Mouse (Mus musculus): Measurements from ENCODE around the gene Tmem108.

Tmem108 gene

GRCm38 (mm10) chr9:103549178-103549577, 212.5 kb downstream of the Tmem108 start:
- no peak for DNase-seq (ENCODE audit: low spot score in 2 of 2)

DNA sequence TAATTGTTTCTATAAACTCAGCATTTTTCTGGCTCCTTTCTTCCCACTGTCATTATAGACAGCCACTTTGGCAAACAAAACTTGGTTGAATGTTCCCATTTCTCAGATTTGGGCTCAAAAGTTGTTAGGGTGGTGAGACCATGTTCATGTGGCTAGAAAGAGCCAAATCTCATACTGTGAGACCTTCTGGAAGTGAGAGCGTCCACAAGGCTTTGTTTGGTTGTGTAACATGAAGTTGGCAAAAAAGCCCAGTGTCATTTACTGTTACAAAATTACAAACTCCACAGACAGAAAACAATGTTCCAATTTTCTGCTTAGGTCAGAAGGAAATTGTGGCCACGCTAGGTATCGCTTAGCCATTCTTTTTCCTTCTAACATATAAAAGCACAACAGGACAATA, 213.0 kb downstream of the Tmem108 start:
- no peak for DNase-seq (ENCODE audit: low spot score in 2 of 2)

GRCm38 (mm10) chr9:103546695-103547645, 214.7 kb downstream of the Tmem108 start:
- no peak for DNase-seq (ENCODE audit: low spot score in 2 of 2)

DNA sequence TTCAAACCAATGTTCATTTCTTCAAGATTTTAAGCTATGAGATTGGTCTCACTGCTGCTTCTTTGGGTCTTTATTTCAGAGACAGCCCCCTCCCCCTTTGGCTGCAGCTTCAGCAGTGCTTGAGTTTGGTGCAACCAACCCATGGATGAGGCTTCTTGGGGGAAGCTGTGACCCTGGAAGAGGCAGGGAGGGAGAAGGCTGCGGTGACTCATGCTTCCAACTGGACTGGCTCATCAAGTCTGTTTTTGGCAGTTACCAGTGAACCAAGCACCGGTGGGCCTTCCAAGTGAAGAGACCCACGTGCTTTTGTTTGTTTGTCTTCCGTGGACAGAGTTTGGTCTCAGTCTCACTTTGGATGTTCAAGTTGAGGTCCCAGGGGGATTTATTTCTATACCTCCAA, 215.9 kb downstream of the Tmem108 start:
- DNase-seq (ENCODE audit: low spot score in 2 of 2) = no peak

- DNase-seq (ENCODE audit: low spot score in 2 of 2) = no peak
Measured at GRCm38 (mm10) chr9:103545271-103545670, 216.4 kb downstream of the Tmem108 start.

DNA sequence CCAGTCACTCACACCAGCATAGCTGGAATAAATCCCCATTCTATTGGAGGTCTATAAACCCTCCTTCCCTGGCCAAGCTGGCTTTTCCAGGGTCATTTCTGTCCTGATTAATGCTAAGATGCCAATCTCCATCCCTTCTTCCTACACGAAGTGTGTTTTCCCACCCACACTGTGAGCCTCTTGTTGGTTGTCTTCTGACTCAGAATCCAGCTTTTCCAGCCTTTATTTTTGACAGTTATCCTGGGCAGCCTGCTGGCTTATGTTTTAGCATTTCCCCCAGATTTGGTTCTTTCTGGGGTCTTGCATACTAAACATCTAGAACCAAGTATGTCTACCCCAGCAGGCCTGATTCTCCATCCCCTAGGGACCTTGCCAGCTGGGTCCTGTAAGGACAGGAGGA, 217.0 kb downstream of the Tmem108 start:
- no peak for DNase-seq (ENCODE audit: low spot score in 2 of 2)

DNA sequence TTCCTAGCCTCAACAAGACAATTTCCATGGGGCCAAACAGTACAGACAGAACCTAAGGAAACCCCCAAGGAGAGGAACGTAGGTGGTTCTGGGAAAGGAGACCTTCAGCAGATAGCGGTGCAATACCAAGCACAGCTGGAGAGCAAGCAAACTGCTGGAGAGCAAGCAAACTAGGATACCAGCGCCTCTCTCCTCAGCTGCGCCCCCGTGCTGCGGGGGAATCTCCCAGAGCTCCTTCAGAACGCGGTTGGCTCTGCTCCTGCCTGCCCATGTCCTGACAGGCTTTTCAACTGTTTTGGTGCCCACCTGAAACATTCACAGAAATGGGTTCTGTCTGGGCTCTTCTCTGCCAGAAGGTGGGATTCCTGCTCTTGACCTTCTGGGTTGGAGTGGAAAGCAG, 221.1 kb downstream of the Tmem108 start:
- no peak for DNase-seq (ENCODE audit: low spot score in 2 of 2)

- DNase-seq (ENCODE audit: low spot score in 2 of 2) = no peak
Measured at GRCm38 (mm10) chr9:103538047-103538816, 223.4 kb downstream of the Tmem108 start.

GRCm38 (mm10) chr9:103536059-103536634, 225.5 kb downstream of the Tmem108 start:
- DNase-seq (ENCODE audit: low spot score in 2 of 2) = no peak

DNA sequence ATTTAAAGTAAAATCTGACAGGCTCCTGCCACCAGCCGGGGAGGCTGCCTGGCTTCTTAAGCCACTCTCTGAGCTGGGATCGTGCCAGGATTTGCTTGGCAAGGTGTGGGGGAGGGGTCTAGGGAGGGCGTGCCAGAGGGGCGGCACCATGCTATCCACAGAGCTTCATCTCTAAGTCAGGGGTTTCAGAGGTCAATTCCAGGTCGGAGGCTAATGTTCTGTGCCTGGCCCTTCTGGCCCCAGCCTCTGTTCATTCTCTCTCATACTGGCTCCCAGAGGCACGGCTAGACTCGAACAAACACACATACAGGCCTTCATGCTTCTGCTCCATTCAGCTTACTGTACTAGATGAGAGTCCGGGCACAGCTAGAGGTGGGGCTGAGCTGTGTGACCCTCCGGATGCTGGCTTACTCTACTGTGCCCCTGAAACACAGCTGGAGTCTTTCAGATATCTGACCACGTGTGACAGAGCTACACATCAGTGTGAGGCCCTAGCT, 236.5 kb downstream of the Tmem108 start:
- no peak for DNase-seq (ENCODE audit: low spot score in 2 of 2)

- DNase-seq (ENCODE audit: low spot score in 2 of 2) = no peak
Measured at GRCm38 (mm10) chr9:103524600-103524999, 237.0 kb downstream of the Tmem108 start.

GRCm38 (mm10) chr9:103523742-103524403, 237.8 kb downstream of the Tmem108 start:
- DNase-seq (ENCODE audit: low spot score in 2 of 2) = no peak

DNA sequence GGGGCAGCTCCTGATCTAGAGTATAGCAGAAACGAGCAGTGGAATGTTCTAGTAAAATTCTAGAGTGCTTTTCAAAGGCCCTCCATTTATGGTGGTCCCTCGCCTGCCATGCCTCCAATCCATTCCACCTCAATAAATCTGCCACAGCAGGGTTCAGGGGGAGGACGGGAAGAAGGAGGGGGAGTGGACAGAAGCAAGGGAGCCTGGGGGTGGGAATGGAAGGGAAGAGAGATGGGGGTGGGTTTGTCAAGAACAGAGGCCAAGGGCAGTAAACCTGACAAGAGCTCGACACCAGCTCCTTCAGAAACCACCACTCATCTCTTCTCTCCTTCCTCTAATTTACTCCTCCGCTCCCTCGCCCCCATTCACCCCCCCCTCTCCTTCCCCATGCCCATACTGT, 238.6 kb downstream of the Tmem108 start:
- DNase-seq (ENCODE audit: low spot score in 2 of 2) = no peak

DNA sequence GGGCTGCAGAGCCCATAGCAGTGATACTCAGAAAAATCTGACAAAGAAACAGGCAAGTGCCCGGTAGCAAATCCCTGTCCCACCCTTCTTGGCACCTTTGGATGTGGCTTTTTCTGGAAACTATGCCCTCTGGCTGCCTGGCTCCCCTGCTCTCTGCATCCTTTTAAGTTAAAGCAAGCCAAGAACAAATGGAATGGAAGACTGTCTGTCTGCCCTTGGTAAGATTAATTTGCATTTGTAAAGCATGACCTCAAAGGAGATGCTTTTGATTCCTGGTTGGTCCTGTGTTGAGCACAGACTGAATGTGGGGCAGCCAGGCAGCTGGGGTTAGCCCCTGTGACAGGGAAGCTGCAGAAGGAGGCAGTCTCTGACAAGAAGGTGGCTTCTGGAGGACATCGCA, 247.8 kb downstream of the Tmem108 start:
- DNase-seq (ENCODE audit: low spot score in 2 of 2) = no peak

- DNase-seq (ENCODE audit: low spot score in 2 of 2) = no peak
Measured at GRCm38 (mm10) chr9:103512257-103512656, 249.4 kb downstream of the Tmem108 start.

GRCm38 (mm10) chr9:103506968-103507584, 254.6 kb downstream of the Tmem108 start:
- DNase-seq (ENCODE audit: low spot score in 2 of 2) = no peak

DNA sequence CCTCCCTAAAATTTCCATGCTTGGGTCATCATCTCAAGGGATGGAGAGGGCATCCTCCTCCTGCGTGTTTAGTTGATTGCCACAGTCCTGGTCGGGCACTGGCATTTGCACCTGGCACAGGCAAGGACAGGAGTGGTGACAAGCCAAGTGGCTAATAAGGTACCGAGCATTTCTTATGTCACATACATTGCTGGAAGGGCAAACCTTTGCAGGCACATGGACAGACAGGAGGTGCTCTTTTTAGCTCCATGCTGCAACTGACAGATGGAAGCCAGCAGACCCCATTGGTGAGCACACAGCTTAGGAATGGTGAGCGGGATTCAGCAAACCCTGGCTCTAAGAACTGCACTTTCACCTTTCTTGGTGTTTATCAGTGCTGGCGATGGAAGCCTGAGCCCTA, 256.6 kb downstream of the Tmem108 start:
- no peak for DNase-seq (ENCODE audit: low spot score in 2 of 2)

- no peak for DNase-seq (ENCODE audit: low spot score in 2 of 2)
Measured at GRCm38 (mm10) chr9:103504646-103505045, 257.0 kb downstream of the Tmem108 start.

DNA sequence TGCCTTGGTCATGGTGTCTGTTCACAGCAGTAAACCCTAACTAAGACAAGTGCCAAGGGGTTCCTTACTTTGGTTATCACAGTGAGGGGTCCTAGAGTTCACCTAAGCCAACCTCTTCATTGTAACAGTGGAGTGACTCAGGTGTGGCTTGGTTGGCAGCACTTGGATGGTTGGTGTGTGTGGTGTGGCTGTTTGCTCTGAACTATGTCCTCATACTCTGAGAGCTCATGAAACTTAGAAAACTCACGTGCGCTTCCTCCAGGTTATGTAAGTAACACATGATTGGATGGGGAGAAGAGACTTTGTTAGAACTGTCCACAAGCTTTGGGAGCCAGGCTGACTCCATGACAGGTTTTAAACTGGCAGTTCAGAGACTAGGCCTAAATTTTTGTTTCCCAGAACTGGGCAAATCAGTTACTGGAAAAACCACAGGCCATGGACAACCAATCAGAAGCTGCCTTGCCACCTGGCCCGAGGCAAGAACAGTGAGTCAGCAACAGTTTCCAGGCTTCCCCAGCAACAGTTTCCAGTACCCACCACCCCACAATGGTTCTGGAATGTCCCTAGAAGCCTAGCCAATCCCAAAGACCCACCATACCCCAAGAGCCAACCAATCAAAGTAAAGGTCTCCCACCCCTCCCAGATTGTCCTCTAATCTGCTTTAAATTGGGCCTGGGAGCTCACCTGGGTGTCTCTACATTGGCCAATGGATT, 257.9 kb downstream of the Tmem108 start:
- DNase-seq (ENCODE audit: low spot score in 2 of 2) = no peak

- no peak for DNase-seq (ENCODE audit: low spot score in 2 of 2)
Measured at GRCm38 (mm10) chr9:103502655-103503054, 259.0 kb downstream of the Tmem108 start.
